Mouse (Mus musculus) telencephalon, adult 2 months (tissue): ENCODE data around the gene H2-Aa.

Experiments used
- DNase-seq: peaks from one replicate; pipeline ENCODE4 v3.0.0-alpha.2; 2011; ENCODE audit warnings: low read depth, low spot score

Gene H2-Aa

DNA sequence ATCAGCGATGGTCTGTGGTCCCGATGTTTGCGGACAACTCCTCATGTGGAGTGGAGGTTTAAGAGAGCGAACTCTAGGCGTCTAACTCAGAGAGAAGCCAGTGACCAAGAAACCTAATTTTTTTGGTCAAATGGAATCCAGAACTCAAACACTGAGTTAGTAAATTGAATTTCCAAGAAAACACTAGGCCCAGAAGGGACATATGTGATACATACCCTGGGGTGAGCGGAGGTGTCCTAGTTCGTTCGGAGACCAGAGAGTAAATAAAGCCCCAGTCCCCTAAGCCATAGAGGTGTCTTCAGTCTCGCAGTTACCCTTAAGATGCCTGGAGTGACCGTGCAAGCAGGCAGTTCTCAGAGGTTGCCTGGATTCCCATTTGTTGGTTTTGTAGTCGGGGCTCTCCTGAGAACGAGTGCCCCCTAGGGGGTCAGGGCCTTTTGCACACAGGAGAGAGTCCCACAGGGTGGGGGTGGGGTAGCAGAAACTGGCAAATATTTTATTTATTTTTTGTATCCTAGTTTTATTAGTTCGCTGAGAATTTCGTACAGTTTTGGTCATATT is 23.7 kb downstream of the H2-Aa start:
- DNase-seq: no peak

DNA sequence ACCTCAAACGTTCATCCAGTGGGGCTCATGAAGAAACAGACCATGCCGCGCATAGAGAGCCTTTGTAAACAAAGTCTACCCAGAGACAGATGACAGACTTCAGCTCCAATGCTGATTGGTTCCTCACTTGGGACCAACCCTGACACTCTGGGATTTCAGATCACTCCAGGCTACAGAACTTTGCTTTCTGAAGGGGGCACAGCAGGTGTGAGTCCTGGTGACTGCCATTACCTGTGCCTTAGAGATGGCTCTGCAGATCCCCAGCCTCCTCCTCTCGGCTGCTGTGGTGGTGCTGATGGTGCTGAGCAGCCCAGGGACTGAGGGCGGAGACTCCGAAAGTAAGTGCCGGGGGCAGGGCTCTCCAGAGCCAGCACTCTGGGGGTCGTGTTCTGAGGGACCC is 24.6 kb downstream of the H2-Aa start:
- DNase-seq: no peak

DNA sequence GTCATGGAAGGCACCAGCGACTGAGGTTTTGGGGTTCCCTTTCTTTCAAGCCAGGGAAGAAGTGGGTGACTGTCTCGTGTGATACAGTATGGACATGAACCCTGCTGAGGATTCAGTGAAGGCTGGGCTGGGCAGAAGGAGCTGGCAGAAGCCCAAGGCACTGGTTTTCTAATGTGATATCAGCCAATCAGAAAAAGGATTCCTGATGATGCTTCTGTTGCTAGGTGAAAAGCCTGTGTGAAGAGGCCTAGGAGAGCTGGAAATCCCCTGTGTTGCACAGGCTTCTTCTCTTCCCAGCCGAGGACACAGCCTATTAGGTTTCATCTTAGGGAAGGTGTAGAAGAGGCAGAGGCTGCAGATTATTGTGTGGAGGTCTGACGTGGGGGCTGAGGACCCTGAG is 26.1 kb downstream of the H2-Aa start:
- DNase-seq: no peak

DNA sequence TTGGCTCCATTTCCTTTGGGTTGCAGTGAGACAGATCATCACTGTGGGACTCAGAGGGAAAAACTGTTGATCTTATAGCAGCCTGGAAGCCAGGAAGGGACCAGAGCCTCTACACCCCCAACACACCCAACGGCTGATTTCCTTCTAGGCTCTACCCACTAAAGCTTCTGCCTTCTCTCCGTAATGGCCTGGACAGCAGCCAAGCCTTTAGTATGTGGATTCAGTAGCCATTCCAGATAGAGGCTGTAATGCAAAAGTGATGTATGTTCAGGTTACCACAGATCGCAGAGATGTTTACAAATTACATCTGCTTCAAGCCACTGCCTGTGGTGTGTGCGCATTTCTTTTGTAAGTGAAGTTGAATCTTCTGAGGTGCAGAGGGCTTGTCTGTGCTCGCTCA is 27.1 kb downstream of the H2-Aa start:
- DNase-seq: no peak

DNA sequence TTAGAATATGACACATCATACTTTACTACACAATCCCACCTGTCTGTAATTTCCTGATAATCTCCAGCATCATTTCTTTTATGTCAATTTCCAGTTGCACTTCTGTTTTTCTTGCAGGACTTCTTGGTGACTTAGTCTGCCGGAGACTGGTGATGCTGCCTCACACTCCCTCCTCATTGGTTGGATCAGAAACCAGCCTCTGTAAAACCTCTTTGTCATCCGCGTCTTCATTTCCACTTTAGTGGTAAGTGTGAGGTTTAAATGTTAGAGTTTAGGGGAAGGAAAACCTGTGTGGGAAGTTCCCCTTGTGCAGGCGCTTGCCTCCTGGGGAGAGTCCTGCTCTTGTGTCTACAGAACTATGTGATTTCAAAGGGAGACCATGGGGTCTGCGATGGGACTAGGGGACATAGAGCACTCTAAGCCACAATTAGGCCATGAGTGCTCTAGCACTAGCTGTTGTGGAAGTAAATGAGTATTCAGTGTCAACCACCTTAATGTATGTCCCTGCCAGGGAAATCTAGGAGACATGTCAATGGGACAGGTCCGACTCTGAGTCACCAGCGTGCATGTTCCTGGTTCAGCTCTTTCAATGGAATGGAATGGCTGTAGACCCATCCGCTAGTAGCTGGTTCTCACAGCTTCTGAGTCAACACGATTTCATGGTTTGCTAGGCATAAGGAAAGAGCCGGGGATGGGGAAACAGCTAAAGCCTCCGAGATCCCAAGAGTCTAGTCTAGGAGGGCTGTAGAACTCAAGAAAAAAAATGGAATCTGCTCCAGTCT is 29.8 kb downstream of the H2-Aa start, which contains the start of gene H2-Ab1:
H2-Ab1 (plus strand) TSS at position 96 of the 782 bp plus-strand sequence.
- no peak for DNase-seq

DNA sequence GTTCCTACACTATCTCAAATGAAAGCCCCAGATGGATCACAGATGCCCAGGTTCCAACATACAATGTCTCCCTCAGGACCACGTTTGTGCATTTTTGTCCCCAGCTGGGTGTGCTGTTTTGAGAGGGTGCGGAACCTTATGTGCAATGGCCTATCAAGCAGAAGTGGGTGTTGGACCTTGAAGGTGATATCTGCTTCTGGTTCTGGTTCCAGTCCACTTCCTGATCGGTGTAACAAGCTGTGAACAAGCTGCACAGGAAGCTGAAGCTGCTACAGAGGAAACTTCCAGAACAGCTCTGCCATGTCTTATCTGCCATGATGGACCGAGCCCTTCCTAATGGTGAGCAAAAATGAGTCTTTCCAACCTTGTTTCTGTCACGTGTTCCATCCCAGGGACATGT is 31.1 kb downstream of the H2-Aa start:
- DNase-seq: no peak

DNA sequence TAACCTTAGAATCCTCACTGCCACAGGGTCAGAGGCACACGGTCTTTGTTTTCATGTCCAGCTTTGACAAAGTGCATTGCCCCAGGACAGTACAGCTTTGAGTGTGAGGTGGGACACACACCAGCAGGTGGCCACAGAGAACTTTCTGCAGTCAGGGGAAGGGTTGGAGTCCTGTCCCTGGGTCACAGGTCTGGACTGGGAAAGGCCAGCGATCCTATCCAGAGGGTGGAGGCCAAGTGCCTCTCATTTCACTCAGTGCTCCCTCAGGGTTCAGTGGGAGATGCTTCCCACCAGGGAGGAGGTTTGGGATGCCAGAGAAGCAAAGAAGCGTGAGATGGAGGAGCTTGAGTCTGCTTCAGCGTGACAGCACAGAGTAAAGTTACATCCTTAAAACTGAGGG is 36.0 kb downstream of the H2-Aa start:
- no peak for DNase-seq

DNA sequence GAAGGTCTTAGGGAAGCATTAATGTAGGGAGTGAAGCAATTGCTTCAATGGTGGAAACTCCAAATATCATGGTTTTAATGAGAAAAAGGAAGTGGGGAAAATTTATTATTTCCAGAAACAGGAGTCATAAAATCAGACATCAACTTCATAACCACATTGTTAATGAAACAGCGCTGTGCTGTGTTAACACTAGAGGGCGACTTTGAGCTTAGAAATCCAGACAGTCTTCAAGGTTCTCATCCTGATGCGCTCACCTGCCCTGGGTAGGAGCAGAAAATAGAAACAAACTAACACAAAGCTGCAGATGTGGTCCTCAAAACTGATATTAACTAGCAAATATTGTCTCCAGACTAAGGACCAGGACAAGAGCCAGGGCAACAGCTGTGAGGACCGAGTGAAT is 37.7 kb downstream of the H2-Aa start:
- DNase-seq: no peak

DNA sequence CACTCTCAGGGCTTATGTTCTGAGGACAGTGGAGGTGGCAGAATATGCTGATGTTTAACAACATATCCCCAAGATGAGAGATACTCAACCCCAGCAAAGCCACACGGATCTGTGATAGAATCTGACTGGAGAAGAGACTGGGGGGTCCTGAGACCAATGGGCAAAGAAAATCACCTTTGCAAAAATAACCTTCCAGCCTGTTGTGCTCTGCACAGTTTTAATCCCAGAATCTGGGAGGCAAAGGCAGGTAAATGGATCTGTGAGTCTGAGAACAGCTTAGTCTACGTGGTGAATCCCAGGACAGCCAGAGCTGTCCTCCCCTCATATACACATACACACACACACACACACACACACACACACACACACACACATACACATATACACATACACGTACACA is 38.3 kb downstream of the H2-Aa start:
- no peak for DNase-seq

DNA sequence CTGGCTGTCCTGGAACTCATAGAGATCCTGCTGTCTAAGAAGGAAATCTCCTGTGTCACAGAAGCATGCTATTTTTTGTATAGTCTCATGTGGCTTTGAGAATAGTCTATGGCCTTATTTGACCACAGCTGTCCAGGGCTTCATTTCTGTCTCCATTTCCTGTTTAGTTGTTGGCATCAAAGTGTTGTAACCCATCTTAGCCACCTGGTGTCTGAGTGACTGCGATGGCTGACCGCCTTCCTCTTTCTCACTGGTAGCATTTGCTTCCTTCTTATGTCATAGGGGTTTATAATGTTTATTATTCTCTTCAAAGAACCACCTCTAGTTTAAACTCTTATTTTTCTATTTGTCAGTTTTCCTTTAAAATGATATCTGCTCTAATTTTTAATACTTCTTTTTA is 38.9 kb downstream of the H2-Aa start:
- DNase-seq: no peak

DNA sequence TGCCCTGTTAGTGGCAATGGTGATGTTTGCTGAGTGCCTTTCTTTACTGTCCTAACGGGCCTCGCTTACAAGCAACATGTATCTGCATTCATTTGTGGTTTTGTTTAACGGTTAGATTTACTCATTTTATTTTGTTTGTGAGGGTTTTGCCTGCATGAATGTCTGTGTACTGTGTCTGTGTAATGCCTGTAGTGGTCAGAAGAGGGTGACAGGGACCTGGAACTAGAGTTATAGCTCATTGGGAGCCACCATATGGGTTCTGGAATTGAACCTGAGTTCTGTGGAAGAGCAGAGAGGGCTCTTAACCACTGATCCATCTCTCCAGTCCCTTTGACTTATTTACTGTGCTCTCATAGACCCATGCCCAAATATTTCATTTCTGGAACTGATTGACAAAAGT is 40.6 kb downstream of the H2-Aa start:
- DNase-seq: no peak

DNA sequence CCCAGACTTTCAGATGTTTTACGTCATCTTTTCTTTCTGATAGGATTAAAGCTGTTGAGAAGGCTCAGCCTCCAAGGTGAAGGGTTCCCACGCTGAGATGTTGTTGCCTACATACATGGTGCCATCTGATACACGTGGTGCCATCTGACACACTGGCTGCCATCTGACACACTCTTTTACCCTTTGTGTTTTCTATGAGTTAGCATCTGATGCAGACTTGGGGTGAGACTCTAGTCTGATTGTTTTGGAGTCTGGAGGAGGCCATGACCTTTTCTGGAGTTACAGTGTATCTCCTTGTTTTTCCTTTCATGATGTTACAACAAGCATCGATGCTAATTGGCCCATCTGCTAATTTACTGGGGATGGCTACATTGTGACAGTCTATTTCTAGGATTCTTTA is 43.0 kb downstream of the H2-Aa start:
- no peak for DNase-seq

DNA sequence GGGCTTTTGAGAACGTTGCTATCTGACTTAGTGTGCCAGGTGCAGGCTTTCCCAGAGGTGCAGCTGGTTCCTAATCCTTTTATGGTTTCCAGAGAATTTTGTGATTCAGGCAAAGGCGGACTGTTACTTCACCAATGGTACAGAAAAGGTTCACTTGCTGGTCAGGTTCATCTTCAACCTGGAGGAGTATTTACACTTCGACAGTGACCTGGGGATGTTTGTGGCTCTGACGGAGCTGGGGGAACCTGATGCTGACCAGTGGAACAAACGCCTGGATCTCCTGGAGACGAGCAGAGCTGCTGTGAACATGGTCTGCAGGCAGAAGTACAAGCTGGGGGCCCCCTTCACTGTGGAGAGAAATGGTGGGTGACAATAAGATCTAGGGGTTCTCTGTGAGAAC is 46.7 kb downstream of the H2-Aa start:
- no peak for DNase-seq

DNA sequence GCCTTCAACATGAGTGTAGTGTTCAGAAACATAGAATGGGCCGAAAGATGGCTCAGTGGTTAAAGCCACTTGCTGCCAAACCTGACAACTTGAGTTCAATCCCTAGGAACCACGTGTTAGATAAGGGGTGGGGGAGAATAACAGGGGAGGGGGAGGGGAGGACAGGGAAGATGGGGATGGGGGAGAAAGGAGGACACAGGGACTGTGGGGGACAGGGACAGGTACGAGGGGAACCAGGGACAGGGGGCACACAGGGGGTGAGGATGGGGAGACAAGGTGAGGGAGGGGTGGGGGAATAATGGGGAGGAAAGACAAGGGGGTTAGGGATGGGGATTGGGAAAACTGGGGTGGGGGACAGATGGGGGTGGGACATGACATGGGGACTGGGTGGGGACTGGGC is 47.3 kb downstream of the H2-Aa start:
- no peak for DNase-seq

DNA sequence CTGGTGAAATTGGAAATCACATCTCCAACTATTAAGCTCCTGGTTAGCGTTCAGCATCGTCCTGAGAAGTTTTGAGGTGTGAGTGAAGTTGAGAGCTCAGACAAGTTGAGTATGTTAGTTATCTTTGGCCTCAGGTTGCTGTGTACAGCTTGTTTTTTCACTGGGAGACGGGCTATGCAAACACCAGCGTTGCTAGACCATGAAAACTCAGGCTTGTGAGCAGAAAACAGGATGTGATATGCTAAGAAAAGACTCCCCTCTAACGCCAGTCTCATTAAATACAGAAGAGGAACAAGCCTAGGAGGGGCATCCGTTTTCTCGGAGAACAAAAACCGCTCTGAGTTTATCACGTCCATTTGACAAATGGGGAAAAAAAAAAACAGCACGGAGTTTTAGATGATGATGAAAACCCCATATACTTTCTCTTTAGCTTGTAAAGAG is 48.0 kb downstream of the H2-Aa start:
- DNase-seq: no peak

DNA sequence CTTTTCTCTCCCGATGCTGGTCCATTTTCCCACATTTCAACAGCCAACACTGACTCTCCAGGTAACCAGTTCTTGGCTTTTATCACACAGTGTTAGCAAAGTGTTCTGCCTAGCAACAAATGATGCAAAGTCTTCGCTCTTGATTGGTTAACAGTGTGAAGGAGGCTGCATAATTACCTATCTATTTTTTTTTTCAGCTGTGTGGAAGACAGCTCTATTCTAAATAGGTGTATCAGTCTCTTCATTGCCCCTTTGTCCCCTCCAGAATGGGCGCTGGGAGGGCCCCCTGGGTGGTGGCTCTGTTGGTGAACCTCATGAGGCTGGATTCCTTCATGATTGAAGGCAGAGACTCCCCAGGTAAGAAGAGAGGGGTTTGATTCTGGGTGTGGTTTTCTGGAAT is 48.9 kb downstream of the H2-Aa start, which contains the start of gene H2-Ob:
H2-Ob (plus strand) TSS at position 198 of the 400 bp plus-strand sequence.
- DNase-seq: no peak

DNA sequence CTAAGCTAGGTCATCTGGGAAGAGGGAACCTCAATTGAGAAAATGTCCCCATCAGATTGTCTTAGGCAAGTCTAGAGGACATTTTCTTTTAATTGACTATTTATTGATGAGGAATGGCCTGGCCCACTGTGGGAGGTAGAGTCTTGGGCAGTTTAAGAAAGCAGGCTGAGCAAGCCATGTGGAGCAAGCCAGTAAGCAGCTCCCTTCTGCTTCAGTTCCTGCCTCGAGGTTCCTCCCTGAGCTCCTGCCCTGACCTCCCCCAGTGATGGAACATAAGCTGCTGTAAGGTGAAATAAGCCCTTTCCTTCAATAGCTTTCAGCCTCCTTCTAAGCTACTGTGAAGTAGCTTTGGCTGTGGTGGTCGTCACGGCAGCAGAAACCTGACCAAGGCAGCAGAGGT is 49.9 kb downstream of the H2-Aa start:
- no peak for DNase-seq

DNA sequence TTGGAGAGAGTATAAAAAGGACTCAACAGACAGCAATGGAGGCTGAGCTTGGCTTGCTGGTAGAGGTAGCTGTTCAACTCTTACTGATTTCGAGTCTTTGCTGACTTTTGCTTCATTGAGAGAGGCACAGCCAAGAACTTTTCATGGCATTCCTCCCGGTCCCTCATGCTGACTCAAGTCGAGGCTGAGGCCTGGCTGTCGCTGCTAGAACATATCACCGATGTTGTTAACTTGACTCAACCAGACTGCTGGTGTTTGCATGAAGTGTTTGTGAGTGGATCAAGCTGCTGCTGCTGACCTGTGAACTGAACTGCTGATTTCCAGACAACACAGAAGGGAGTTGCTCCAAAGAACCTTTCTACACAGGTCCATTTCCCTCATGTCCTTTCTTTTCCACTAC is 50.9 kb downstream of the H2-Aa start:
- no peak for DNase-seq

DNA sequence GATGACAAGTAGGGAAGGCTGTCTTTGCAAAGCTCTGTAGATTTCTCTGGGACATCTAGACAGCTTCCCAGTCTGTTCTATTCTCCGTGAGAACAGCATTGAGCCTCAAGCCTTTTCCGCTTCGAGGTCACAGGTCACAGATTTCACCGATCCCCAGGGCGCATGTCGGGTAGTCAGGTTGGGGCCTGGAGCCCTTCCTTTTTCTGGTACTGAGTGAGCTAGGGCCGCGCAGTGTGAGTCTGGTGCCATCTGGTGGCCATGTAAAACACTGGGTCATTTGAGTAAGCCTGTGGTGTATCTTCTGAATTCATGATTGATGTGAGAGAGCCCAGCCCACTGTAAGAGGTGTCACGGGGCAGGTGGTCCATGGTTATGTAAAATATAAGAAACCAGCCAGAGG is 52.7 kb downstream of the H2-Aa start:
- no peak for DNase-seq
